Mouse (Mus musculus) megakaryocyte, embryonic 14.5 days (primary cell): ENCODE data around the gene Hhat.

ENCODE experiments used
- FLI1 ChIP-seq: IDR thresholded peaks from 2 replicates; pipeline ENCODE4 v1.6.1; 2012; ENCODE audit warnings: low read length, inconsistent platforms, mixed read lengths
- GATA1 ChIP-seq: IDR thresholded peaks from 3 replicates; pipeline ENCODE4 v1.6.1; 2012; ENCODE audit warnings: mixed read lengths, low read length, inconsistent platforms, borderline replicate concordance

DNA sequence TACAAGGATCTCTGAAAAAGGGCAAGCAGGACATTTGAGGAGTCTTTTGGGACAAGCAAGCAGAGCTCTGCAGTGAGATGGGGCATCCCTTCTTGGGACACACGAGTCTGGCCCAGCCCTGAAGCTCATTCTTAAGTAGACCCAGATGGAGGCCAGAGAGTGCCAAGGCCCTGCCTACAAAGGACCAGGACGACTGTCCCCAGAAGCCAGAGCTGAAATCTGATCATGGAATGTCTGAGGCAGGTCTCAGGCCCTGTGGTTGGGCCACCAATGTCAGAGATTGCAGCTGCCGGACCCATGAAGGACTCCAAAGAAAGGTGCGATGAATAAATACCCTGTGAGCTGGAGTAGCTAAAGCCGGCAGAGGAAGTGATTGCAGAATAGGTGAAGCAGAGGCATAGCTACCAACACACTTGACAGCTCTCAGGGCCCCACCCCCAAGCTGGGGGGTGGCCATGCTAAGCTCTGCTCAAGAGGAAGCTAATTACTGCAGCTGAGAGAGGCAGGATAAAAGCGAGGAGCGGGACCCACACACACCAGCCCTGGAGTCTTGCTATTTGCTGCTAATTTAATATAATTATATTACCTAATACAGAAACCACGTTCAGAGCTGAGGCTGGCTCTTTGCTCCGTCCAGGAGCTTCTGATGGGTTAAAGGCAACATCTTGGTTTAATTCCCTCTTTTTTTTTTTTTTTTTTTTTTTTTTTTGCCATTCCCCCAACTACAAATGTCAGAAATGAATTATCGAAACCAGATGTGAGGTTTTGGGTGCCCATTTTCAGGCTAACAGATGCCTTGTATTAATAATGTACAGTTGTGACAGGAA, 28.4 kb upstream of the Hhat start:
- no peak for TF ChIP-seq GATA1
- TF ChIP-seq FLI1, result no peak
